Mouse (Mus musculus): ENCODE data around the gene Nhej1. TPM values are rescaled to one million over a fixed set of nuclear protein-coding genes. Genes with fewer than 3 reads are reported as not detected.
A peak's percentile ranks its signal among the peaks of the same experiment; 100 is the strongest.

The Nhej1 gene
- polyA plus RNA-seq, 1 experiment from 2014 or later: 8.6 TPM

DNA sequence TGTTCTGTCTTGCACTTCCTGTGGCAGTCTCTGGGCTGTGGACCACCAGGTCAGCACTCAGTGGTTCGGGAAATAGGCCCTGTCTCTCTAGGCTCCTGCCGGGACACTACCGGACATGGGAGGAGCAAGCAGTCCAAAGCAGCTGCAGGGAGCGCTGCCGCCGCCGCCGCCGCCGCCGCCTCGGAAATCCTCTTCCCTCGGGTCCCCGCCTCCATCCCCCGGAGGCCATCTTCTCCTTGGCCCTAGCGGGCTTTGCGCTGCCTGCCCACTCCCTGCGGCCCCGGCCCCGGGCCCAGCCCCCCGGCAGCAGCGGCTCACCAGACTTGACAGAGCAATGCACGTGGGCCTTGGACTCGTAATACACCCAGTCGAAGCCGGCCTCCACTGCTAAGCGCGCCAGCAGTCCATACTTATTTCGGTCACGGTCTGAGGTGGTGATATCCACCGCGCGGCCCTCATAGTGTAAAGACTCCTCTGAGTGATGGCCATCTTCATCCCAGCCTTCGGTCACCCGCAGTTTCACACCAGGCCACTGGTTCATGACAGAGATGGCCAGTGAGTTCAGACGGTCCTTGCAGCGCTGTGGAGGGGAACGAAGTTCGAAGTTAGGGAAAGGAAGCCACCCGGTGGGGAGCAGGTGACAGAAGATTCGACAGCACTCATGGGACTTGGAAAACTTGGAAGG is 176.9 kb downstream of the Nhej1 start:
- peaks cover 29% of the 10 kb centered on the region for H3K4me1 ChIP-seq
- no peak overlapping the region for H3K27ac ChIP-seq
- 2% methylated on average over 41 of the region's 41 CpGs for WGBS
- H3K36me3 ChIP-seq: no peaks in the 10 kb centered on the region
- no peak for ATAC-seq (ENCODE audit: insufficient read depth, low FRiP score, low read depth)
- H3K27me3 ChIP-seq (replicated peaks): peaks cover 71% of the 10 kb centered on the region
- peak overlapping the region; percentile 49 for H3K4me3 ChIP-seq (replicated peaks)
- no peaks in the 10 kb centered on the region for H3K9me3 ChIP-seq
- peak overlapping the region; percentile 9; the same call in 1 of the 2 replicates for H3K9ac ChIP-seq
- H3K4me2 ChIP-seq: peak overlapping the region; percentile 74

DNA sequence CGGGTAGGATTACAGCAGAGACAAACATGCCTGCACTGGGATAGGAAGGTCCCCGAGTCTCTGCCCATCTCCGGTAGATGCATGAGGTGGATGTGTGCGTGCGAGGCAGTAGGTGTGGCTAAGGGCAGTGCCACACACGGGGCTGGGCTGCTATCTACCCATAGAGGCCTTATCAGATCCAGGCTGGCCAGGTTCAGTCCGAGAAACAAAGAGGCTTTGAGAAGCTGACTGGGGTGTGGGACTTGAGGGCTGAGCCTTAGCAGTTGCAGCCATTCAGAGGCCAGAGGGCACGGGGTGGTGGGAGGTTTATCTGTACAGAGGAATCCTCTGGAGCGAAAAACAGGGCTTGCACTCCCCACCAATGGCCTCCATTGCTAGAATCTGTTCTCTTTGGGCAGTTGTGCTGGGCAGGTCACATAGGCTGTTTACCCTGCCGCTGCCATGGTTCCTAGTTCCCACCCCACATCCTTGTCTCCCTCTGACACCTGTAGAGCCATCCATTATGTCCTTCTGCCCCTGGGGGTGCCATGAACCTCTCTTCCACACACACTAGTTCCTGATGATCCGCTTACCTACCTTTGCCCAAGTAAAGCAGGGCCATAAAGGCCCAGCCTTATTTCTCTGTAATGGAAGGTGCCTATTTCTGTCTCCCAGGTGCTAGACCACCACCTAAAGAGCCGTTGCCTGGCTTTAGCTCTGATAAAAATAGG is 183.2 kb downstream of the Nhej1 start:
- Histone ChIP-seq H3K4me1 (no peaks in the 10 kb centered on the region), H3K27me3 (replicated peaks) (peaks cover 12% of the 10 kb centered on the region; the same call in 1 of the 2 replicates), H3K4me2 (no peak overlapping the region), H3K4me3 (replicated peaks) (no peak overlapping the region), H3K9ac (no peak overlapping the region), H3K27ac (peak overlapping the region; percentile 16; the same call in 1 of the 2 replicates), H3K9me3 (no peaks in the 10 kb centered on the region), H3K36me3 (no peaks in the 10 kb centered on the region)
- peak; percentile 89 for ATAC-seq (ENCODE audit: insufficient read depth, low FRiP score, low read depth)
- 43% methylated on average over 12 of the region's 12 CpGs for WGBS

DNA sequence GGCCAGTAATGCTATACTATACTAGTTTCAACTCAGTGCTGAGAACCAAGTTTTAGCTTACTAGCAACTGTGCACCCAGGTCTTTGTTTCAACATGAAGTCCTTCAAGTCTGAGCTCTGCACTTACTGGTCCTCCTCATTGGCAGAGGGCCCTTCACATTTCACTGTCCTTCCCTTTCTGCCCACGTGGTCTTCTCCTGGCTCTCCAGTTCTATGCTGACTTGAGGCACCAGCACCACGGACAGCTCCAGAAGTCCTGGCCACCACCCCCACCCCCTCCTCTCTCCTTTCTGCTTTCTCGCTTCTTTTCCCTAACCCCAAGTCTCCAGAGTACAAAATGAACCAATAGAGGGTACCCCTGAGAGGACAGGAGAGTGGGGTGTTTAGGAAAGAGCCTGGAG is 185.2 kb downstream of the Nhej1 start:
- Histone ChIP-seq H3K27ac (no peak overlapping the region), H3K4me3 (replicated peaks) (no peak overlapping the region), H3K4me1 (no peaks in the 10 kb centered on the region), H3K9me3 (no peaks in the 10 kb centered on the region), H3K27me3 (replicated peaks) (peaks cover 4% of the 10 kb centered on the region; the same call in 1 of the 2 replicates), H3K4me2 (no peak overlapping the region), H3K36me3 (no peaks in the 10 kb centered on the region), H3K9ac (no peak overlapping the region)
- 3% methylated on average over 3 of the region's 3 CpGs for WGBS
- no peak for ATAC-seq (ENCODE audit: insufficient read depth, low FRiP score, low read depth)

DNA sequence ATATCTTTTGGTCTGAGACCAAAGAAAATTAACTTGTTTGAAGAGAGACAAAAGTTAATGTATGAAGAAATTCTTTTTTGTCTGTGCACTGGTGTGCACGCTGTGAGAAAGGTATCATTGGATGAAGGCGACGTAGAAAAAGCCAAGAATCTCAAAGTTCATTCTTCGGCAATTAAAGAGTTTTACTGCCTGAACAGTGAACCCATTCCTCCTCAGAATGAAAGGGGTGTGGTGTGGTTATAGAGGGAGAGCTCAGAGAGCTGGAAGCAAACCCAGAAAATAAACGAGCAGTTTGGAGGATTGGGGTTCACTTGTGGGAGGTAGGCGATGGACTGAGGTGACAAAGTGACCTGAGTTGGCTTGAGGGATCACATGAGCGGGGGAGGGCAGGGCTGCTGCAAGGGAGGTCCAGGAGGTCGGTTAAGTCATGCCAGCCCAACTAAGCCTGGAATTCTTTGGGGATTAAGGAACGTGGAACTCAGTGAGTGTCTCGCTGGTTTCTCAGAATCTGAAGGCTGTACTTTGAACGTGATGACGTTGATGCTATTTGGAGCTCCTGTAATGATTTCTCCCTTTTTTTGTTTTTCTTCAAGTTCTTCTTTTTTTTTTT is 188.7 kb downstream of the Nhej1 start:
- no peak overlapping the region for H3K4me3 ChIP-seq (replicated peaks)
- ATAC-seq (ENCODE audit: insufficient read depth, low FRiP score, low read depth): no peak
- 44% methylated on average over 12 of the region's 12 CpGs for WGBS

DNA sequence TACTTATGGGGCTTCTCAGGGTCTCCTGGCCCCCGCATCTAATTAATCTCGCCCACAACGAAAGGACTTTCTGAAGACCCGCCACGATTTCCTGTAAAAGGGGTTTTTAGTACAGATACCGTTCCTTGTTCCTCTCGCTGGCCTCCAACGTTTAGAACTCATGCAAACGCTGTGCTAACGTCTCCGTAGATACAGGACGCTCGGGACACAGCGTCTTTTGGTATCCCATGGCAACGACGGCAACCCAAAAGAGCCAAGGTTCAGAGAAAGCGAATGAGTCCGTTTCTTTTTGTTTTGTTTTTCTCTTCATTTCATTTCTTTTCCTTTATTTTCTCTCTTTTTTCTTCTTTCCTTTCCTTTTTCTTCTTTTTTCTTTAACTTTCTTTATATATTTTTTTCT is 189.6 kb downstream of the Nhej1 start, which contains the start of gene Cfap65:
Gene Cfap65 (minus strand): TSS at position 198 of the 400 bp plus-strand sequence.
- Histone ChIP-seq H3K27ac (no peak within 1 kb of the TSS), H3K9ac (no peak within 1 kb of the TSS), H3K9me3 (no peaks in the 10 kb centered on the region), H3K4me1 (no peaks in the 10 kb centered on the region), H3K4me2 (peak within 1 kb of the TSS; percentile 48), H3K4me3 (replicated peaks) (0 out of 2 replicates have a peak within 1 kb of the TSS, but pooled peaks have one; percentile 11), H3K27me3 (replicated peaks) (peaks cover 10% of the 10 kb centered on the region; the same call in 1 of the 2 replicates), H3K36me3 (no peaks in the 10 kb centered on the region)
- 3% methylated on average over 18 of the region's 18 CpGs for WGBS
- no peak for ATAC-seq (ENCODE audit: insufficient read depth, low FRiP score, low read depth)

More for the DNA sequence above, 188.7 kb downstream of the Nhej1 start:
- Histone ChIP-seq H3K4me1 (no peaks in the 10 kb centered on the region), H3K4me2 (no peak overlapping the region), H3K9me3 (no peaks in the 10 kb centered on the region), H3K27ac (no peak overlapping the region), H3K36me3 (no peaks in the 10 kb centered on the region), H3K9ac (no peak overlapping the region), H3K27me3 (replicated peaks) (peaks cover 10% of the 10 kb centered on the region; the same call in 1 of the 2 replicates)

DNA sequence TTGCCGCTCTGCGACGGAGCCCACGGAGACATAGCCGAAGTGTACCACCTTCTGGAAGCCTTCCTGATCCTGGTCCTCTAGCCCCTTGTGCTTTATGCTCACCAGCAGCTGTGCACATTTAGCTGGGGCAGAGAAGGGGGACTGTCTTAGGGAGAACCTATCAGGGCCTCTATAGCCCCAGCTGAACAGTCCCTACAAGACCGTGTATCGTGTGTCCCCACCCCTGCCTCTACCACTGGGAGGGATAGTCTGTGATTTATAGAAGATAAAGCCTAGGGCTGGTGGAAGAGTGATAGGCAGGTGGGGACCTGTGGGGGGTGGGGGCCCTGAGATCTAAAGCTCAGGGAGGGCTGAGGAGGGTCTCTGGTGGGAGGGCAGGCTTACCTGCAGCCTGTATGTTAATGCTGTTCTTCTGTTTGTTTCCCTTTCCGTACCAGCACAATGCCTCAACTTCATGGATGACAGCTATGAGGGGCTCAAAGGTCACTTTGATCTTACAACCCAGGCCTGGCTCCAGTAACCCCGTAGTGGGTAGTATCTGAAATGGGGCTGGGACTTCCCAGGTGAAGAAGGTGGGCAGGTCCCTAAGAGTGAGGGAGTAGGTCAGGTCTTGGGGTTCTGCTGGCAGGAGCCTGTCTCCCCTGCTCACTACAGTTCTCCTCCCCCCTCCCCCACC is 197.2 kb downstream of the Nhej1 start:
- Histone ChIP-seq H3K9me3 (no peaks in the 10 kb centered on the region), H3K4me1 (no peaks in the 10 kb centered on the region), H3K4me3 (replicated peaks) (no peak overlapping the region), H3K36me3 (no peaks in the 10 kb centered on the region), H3K4me2 (no peak overlapping the region), H3K9ac (no peak overlapping the region), H3K27ac (no peak overlapping the region), H3K27me3 (replicated peaks) (peaks cover 5% of the 10 kb centered on the region; the same call in 1 of the 2 replicates)
- WGBS: 71% methylated on average over 9 of the region's 9 CpGs
- ATAC-seq (ENCODE audit: insufficient read depth, low FRiP score, low read depth): no peak

DNA sequence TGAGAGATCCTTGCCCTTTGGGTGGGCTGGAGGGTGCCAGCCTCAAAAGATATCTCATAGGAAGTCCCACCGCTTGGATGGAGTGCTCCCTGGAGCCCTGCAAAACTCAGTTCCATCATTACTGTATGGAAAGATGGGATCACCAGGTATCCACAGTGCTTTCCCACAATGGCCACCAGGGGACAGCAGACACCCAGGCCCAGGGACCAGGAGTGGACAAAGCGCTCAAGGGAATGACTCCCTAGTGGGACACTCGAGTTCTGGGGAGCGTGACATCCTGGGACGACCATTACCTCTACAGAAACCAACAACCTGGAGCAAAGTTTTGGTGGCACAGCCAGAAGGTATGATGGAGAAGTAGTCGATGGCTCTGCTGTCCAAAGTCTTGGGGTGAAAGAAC is 198.3 kb downstream of the Nhej1 start:
- H3K27me3 ChIP-seq (replicated peaks): peaks cover 5% of the 10 kb centered on the region; the same call in 1 of the 2 replicates
- WGBS: 32% methylated on average over 6 of the region's 6 CpGs
- no peak for ATAC-seq (ENCODE audit: insufficient read depth, low FRiP score, low read depth)
- H3K9ac ChIP-seq: no peak overlapping the region
- no peaks in the 10 kb centered on the region for H3K36me3 ChIP-seq
- no peaks in the 10 kb centered on the region for H3K9me3 ChIP-seq
- no peaks in the 10 kb centered on the region for H3K4me1 ChIP-seq
- no peak overlapping the region for H3K4me2 ChIP-seq
- H3K4me3 ChIP-seq (replicated peaks): no peak overlapping the region
- H3K27ac ChIP-seq: no peak overlapping the region

DNA sequence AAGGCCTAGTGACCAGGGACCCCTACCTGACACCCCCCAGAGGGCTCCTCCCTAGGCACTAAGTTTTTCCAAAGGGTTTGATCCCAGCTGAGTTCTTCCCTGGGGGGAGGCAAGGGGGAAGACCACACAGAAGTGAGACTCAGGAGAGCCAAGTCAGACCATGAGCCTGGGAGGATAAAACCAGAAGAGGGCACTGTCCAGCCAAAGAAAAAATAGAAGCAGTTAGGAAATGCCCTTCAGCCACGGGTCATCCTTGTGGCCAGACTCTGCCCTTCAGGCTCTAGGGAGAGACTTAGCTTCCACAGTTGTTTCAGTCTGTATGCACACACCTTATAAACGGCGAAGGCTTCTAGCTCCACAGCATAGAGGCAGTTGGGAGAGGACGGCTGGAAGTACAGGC is 200.5 kb downstream of the Nhej1 start:
- no peaks in the 10 kb centered on the region for H3K4me1 ChIP-seq
- no peaks in the 10 kb centered on the region for H3K9me3 ChIP-seq
- H3K9ac ChIP-seq: no peak overlapping the region
- no peak for ATAC-seq (ENCODE audit: insufficient read depth, low FRiP score, low read depth)
- H3K36me3 ChIP-seq: no peaks in the 10 kb centered on the region
- H3K27me3 ChIP-seq (replicated peaks): peaks cover 5% of the 10 kb centered on the region; the same call in 1 of the 2 replicates
- 55% methylated on average over 4 of the region's 4 CpGs for WGBS
- no peak overlapping the region for H3K4me2 ChIP-seq
- no peak overlapping the region for H3K27ac ChIP-seq
- no peak overlapping the region for H3K4me3 ChIP-seq (replicated peaks)

Other genes starting within 250 kb of the Nhej1 start
- 1.6 TPM in 2 replicates for gene Fev, start 239.8 kb downstream of the Nhej1 start, polyA plus RNA-seq (2015; fragmentation: Nextera tagmentation; extraction: Ambion mirVana)
- gene Cryba2, start 232.1 kb downstream of the Nhej1 start, polyA plus RNA-seq (2015; fragmentation: Nextera tagmentation; extraction: Ambion mirVana): 2.2 and 3.9 TPM in 2 replicates
- gene Cfap65, start 189.6 kb downstream of the Nhej1 start, polyA plus RNA-seq (2015; fragmentation: Nextera tagmentation; extraction: Ambion mirVana): 0.06 TPM in 1 of 2 replicates, not detected in the other
- gene Ihh, start 173.5 kb downstream of the Nhej1 start, polyA plus RNA-seq (2015; fragmentation: Nextera tagmentation; extraction: Ambion mirVana): 24.3 and 31.0 TPM in 2 replicates
- gene Slc23a3, start 8.7 kb upstream of the Nhej1 start, polyA plus RNA-seq (2015; fragmentation: Nextera tagmentation; extraction: Ambion mirVana): 0.49 and 0.86 TPM in 2 replicates
- 38.8 and 44.9 TPM in 2 replicates for gene Cnppd1, start 17.5 kb upstream of the Nhej1 start, polyA plus RNA-seq (2015; fragmentation: Nextera tagmentation; extraction: Ambion mirVana)
- gene Retreg2, start 17.6 kb upstream of the Nhej1 start, polyA plus RNA-seq (2015; fragmentation: Nextera tagmentation; extraction: Ambion mirVana): 43.8 and 47.8 TPM in 2 replicates
- 41.0 and 41.2 TPM in 2 replicates for gene Zfand2b, start 43.4 kb upstream of the Nhej1 start, polyA plus RNA-seq (2015; fragmentation: Nextera tagmentation; extraction: Ambion mirVana)
- 23.9 and 26.8 TPM in 2 replicates for gene Abcb6, start 55.2 kb upstream of the Nhej1 start, polyA plus RNA-seq (2015; fragmentation: Nextera tagmentation; extraction: Ambion mirVana)
- gene Ankzf1, start 67.0 kb upstream of the Nhej1 start, polyA plus RNA-seq (2015; fragmentation: Nextera tagmentation; extraction: Ambion mirVana): 24.7 and 26.7 TPM in 2 replicates
- 26.5 and 27.0 TPM in 2 replicates for gene Atg9a, start 67.0 kb upstream of the Nhej1 start, polyA plus RNA-seq (2015; fragmentation: Nextera tagmentation; extraction: Ambion mirVana)
- gene Glb1l, start 85.6 kb upstream of the Nhej1 start, polyA plus RNA-seq (2015; fragmentation: Nextera tagmentation; extraction: Ambion mirVana): 15.5 and 17.1 TPM in 2 replicates
- 120 and 132 TPM in 2 replicates for gene Stk16, start 85.6 kb upstream of the Nhej1 start, polyA plus RNA-seq (2015; fragmentation: Nextera tagmentation; extraction: Ambion mirVana)
- 142 and 145 TPM in 2 replicates for gene Tuba4a, start 94.7 kb upstream of the Nhej1 start, polyA plus RNA-seq (2015; fragmentation: Nextera tagmentation; extraction: Ambion mirVana)
- not detected in 2 replicates for gene A630095N17Rik, start 106.9 kb upstream of the Nhej1 start, polyA plus RNA-seq (2015; fragmentation: Nextera tagmentation; extraction: Ambion mirVana)
- gene Dnajb2, start 111.2 kb upstream of the Nhej1 start, polyA plus RNA-seq (2015; fragmentation: Nextera tagmentation; extraction: Ambion mirVana): 34.9 and 35.9 TPM in 2 replicates
- gene Ptprn, start 139.3 kb upstream of the Nhej1 start, polyA plus RNA-seq (2015; fragmentation: Nextera tagmentation; extraction: Ambion mirVana): 2.4 and 2.8 TPM in 2 replicates
- gene Resp18, start 153.2 kb upstream of the Nhej1 start, polyA plus RNA-seq (2015; fragmentation: Nextera tagmentation; extraction: Ambion mirVana): 7.5 and 9.6 TPM in 2 replicates
- gene Dnpep, start 192.8 kb upstream of the Nhej1 start, polyA plus RNA-seq (2015; fragmentation: Nextera tagmentation; extraction: Ambion mirVana): 123 and 137 TPM in 2 replicates
- gene Des, start 235.1 kb upstream of the Nhej1 start, polyA plus RNA-seq (2015; fragmentation: Nextera tagmentation; extraction: Ambion mirVana): 92.1 and 93.2 TPM in 2 replicates